Mouse (Mus musculus) hindbrain, embryonic 15.5 days (tissue): ENCODE results near the gene Pcnx. TPM values are rescaled to one million over a fixed set of nuclear protein-coding genes. Genes with fewer than 3 reads are reported as not detected.

Experiments used
- polyA plus RNA-seq: library from polyadenylated mRNA; unstranded; fragments of >200 nt; fragmentation: Nextera tagmentation; extraction: Ambion mirVana; gene quantifications from 2 replicates; pipeline ENCODE4 v1.2.1, GENCODE M21; 2015

Gene Pcnx
- polyA plus RNA-seq, 1 experiment from 2014 or later: 9.1 TPM

Other genes starting within 250 kb of the Pcnx start
- gene Ttc9, start 228.8 kb upstream of the Pcnx start, polyA plus RNA-seq: 18.4 and 20.6 TPM in 2 replicates
- 11.4 and 12.1 TPM in 2 replicates for gene Map3k9, start 78.8 kb upstream of the Pcnx start, polyA plus RNA-seq